Mouse (Mus musculus) skeletal muscle tissue, adult 2 months (tissue): ENCODE results near the gene Calhm1.

Source experiments
- DNase-seq: peaks from one replicate; pipeline ENCODE4 v3.0.0-alpha.2; 2012; ENCODE audit warnings: low read depth, low spot score

The Calhm1 gene

DNA sequence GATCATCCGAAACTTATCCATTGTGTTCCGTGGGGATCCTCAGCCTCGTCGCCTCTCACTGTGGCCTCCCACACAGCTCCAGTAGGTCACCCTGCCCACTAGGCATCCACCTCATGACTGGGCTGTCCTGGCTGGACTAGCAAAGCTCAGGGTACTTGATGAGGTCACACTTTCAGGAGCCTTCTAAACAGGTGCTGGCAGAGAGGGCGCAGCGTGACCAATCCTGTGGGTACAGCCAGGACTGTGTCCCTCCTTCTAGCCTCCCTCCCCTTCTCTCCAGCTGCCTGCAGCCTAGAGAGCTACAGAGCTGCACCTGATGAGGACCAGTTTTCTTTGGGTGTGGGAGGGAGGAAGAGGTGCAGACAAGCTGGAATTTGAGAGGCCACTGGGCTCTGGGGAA is at the start of gene Calhm1:
Gene Calhm1, minus strand, starts transcription at position 101 of the 400 bp plus-strand sequence.
- no peak for DNase-seq

DNA sequence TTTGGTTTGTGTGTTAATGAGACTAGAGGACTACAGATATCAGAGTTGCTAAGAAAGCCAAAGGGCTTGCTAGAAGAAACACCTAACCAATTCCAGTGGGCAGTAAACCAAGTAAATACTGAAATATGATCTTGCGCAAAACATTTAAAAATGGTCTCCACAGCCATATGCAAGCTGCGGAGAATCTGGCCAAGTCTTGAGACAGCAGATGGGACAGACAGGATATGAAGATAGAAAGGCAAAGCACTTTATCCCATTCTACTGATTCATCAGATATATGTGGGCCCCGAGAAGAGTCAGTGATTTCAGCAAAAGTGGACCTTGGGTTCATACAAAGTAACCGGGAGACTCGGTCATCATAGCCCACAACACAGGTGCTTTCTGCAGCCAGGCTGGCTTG is 48.1 kb upstream of the Calhm1 start:
- DNase-seq = no peak

DNA sequence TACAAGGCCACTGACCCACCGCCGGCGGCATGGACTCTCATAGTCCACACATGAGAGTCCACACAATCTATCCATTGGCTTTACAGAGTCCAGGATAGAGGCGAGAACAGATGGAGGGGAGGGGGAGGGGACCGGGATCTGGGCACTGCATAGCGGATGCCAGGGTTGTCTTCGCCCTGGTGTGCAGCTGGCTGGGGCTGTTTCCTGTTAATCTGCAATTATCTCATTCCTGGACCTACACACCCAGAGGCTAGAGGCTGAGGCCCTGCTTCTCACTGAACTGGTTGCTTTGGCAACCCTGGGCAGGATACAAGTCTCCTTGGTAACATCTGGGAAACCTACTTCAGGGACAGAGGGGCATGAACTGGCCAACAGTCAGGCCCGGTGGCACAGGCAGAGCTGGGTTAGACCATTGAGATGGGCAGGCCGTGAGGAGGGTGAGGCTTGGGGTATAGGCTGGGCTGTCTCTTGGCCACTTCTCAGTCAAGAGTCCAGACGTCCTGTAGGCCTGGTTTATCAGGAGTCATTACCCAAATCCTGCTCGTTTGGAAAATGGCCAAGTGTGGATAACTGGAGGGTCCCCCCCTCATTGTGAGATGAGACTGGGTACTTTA is 44.6 kb upstream of the Calhm1 start:
- no peak for DNase-seq

DNA sequence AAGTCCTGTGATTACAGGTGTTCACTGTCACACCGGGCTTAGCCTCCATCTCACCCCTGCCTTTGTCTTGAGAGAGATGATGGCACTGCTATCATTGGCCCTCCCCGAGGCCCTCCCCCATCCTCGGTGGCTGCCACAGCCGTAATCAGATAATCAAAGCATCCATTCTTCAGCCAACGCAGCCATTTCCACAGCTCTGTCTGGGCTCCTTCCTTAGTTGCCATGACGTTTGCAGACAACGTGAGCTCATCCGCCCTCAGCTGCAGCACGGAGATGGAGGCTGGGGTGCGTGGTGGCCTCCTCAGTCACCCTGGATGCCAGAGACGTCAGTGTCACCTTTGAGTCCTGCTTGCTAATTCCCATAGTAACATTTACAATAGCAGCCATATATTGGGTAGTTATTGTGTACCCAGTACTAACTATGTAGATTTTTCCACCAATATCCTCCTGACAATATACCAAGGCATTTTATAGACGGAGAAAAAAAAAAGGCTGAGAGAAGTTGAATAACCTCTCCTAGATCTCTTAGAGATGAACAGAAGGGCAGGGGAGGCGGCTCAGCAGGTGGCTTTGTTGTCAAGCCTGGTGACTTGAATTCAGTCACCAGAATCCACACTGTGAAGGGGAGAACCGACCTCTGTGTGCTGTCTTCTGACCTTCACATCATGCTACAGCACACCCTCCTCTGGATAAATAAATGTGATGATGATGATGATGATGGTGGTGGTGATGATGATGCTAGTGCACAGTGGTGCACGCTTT is 42.6 kb upstream of the Calhm1 start:
- DNase-seq = no peak

DNA sequence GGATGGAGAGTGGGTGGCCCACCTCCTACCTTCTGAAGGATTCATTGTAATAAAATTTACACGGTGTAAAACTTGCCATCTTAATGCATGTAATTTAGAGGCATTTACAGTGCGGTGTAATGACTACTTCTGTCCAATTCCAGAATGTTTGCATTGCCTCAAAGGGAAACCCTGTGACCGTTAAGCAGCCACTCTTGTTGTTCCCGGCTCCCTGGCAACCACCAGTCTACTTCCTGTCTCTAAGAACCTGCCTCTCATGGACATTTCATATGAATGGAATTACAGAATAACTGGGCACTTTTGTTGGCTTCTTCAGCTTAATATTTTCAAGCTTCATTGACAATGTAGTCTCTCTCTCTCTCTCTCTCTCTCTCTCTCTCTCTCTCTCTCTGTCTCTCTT is 40.7 kb upstream of the Calhm1 start:
- DNase-seq = no peak

DNA sequence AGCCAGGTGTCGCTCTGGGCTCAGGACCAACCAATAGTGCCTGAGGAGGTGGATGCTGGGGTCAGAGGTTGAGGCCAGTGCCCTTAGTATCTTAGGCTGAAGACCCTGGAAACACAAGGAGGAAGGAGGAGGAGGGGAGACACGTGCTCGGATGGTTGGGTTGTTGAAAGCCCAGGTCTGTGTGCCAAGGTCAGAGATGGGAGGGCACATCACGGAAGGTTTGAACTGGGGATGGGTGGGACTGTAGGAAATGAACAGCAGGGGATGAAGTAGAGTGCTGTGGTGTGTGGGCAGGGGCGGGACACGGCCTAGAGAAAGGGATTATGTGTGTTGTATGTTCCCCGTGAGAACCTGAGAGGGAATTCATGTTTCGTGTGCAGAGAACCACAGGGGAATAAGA is 40.2 kb upstream of the Calhm1 start:
- DNase-seq = no peak

DNA sequence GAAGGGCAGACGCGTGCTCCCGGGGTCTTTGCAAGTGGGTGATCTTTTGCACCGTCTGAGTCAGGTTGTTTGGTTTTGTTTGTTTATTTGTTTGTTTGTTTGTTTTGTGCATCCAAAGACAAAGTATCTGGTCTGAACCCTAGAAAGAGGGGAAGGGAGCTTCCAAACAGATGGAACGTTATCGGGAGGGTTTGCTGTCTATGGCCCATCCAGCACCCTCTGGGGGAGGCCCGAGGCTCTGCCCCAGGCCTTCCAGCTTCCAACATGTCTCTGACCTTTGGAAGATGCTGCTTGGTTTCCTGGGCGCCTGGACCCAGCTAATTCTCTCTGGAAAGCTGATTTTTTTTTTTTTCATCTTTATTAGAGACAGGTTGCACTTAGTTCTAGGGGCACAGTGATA is 36.0 kb upstream of the Calhm1 start:
- DNase-seq = no peak

DNA sequence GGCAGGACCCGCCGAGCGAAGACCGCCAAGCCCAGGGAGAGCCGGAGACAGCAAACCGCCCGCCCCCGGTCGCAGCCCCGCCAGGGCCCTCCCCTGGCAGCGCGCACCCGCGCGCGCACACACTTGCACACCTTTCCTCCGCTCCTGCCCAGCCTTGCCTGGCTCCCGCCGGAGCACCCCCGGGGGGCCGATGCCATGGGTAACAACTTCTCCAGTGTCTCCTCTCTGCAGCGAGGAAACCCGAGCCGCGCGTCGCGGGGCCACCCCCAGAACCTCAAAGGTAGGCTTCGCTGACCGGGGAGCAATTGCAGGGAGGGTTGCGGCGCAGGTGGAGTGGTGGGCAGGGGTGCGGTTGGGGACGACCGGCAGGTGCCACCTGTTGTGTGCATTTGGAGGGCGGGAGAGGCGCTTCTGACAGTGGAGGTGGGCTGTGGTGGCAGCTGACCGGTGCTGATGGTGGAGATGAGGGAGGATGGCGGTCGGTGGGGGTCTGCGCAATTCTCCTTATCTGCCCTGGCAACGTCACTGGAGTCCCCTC is 35.3 kb upstream of the Calhm1 start:
- DNase-seq = no peak

DNA sequence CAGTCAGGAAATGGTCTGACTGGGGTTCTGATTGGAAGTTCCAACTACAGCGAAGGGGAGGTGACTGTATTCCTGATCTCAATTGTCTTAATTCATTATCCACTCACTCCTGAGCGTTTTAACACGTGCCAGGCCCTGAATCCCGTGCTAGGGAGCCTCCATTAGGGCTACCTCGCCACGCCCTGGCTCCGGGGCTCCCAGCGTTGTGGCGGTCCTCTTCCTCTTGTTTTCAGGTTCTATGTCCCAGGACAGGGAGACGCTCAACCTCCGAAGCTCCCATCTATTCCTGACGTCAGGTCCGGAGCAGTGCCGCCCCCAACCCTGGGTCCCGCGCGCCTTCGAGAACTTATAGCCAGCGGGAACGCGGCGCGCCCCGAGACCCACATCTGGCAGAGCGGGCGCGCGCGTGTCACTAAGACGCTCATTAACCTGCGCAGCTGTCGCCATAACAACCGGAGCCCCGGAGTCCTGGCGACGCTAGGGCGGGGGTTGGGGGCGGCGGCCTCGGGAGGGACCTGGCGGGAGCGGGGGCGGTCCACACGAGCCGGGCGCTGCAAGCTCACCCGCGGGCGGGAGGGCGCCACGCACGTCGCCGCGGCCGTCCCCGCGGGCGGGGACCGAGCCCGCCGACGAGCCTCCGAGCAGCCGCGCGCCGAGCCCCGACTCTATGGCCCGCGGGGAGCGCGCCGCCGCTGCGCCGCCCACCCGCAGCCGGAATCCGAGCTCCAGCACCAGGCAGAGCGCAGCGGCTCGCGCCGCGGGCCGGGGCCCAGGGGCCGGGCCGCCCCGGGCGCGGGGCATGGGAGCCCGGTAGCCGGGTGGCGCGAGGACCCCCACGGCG is 34.6 kb upstream of the Calhm1 start, which contains the start of gene Neurl1a:
Gene Neurl1a, plus strand, starts transcription at position 390 of the 841 bp plus-strand sequence.
- no peak for DNase-seq

DNA sequence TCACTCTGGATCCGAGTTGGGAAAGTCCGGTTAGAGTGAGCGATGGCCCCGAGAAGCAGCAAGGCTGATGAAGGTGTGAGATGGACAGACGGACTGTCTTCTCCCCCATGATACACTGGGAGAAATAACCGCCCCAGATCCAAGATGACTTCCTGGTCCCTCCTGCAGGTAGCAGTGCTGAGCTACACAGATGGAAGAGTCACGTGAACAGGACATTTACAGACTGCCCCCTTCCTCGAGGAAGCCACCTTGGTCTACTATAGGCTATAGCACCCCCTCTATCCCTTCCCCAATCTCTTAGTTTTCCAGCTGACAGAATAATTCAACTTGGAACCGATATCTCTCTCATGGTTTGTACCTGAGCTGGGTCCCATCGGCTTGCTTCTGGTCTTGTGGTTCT is 33.9 kb upstream of the Calhm1 start:
- peak; percentile 23 for DNase-seq

DNA sequence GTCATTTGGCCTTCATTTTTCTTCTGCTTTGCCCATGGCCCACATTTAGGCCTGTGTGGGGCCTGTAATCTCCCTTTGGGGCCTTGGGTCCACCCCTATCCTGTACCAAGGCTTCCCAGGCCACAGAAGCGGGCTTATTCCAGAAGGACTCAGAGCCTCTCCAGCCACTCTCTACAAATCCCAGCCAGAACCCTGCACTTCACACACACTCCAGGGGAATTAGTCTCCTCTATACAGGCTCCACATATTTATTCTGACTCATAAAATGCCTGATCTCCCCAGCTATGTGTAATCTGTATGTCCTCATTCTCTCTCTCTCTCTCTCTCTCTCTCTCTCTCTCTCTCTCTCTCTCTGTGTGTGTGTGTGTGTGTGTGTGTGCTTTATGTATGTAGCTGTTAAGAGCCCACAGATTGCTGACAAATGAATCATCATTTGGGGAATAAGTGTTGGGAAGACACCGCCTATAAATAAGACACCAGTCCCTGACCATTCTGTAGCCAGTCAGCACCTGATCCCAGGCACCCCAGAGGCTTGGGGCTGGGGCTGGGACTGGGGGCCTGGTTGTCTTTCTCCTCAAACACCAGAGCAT is 33.0 kb upstream of the Calhm1 start:
- no peak for DNase-seq

DNA sequence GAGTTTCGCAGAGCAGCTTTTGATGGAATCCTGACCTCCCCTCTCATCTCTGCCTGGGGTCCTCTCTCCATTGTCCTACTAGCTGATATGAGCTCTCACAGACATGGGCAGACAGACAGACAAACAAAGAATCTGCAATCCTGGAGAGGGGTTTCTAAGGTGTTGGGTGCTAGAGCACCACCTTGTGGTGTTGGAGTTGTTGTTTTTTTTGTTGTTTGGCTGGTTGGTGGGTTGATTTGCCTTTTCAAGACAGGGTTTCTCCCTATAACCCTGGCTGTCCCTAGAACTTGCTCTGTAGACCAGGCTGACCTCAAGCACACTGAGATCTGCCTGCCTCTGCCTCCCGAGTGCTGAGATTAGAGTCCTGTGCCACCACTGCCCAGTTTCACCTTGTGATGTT is 31.4 kb upstream of the Calhm1 start:
- no peak for DNase-seq

DNA sequence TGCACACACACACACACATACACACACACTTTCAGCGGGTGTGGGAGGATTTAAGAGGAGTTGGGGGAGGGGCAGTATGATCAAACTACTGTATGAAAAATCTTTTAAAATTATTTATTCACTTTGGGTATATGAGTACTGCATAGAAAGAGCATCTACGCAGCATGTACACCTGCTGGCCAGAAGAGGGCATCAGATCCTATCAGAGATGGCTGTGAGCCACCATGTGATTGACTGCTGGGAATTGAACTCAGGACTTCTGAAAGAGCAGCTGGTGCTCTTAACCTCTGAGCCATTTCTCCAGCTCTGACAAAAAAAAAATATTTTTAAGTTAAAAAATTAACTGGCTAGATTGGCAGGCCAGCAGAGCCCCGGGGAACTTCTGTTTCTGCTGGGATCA is 30.5 kb upstream of the Calhm1 start:
- peak; percentile 25 for DNase-seq

DNA sequence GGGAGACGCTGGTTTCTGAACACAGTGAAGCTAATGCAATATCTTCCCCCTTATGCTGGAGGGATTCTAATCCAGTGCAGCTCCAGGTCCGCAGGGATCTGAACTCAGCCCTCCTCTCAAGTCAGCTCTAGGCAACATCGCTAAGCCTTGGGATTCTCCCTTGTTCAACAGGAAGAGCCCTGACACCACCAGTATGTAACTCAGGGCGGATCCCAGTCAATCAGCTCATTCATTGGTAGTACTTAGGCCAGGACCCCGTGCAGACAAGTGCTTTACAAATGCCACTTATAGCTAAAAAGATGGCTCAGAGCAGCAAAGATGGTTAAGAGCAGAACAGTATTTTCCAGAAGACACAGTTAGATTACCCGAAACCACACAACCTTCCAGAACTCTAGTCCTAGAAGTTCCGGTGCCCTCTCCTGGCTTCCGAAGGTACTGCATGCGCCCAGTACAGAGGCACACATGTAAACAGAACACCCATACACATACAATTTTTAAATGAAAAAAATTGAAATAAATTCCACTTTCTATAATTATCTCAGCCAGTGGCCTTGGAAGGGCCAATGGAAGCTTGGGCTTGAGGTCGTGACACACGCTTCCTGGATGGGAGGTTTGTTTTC is 24.8 kb upstream of the Calhm1 start:
- peak; percentile 54 for DNase-seq

DNA sequence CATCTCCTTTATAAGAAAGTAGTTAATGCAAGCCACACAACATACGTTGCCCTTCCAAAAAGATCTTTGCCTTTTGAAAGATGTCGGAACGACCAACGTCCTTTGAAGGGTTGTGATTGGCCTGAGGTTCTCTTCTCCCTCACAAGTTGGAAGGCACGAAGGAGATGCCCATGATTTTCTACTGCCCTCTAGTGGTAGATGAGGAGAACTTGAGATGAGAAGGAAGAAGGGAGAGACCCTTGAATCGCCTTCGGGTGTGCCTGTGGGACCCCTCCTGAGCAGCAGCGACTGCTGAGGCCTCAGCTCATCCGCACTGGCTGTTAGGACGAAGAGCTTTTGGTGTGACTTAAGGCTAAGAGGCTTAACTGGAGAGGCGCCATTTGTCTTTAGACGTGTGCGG is 24.2 kb upstream of the Calhm1 start:
- peak; percentile 59 for DNase-seq

DNA sequence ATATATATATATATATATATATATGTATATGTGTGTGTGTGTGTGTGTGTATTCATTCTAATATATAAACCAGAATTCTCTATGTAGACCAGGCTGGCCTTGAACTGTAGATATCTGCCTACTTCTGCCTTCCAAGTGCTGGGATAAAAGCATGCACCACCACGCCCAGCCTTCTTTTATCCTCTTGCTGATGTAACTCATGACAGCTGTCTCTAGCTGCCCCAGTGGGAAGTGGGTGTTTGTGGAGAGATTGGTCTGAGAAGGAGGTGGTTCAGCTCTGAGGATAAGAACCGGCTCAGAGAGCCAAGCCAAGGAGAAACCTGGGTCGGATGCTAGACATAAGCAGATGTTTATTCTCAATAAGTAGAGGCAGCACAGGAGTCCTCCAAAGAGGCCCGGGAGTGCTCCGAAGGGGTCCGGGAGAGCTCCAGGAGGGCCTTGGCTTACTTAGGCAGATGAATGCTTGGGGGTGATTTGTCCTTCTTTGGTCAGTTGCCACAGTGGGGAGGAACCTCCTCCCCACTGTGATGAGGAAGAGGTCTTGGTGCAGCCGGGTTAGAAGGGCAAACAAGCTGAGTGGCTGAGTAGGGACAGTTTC is 23.7 kb upstream of the Calhm1 start:
- no peak for DNase-seq

DNA sequence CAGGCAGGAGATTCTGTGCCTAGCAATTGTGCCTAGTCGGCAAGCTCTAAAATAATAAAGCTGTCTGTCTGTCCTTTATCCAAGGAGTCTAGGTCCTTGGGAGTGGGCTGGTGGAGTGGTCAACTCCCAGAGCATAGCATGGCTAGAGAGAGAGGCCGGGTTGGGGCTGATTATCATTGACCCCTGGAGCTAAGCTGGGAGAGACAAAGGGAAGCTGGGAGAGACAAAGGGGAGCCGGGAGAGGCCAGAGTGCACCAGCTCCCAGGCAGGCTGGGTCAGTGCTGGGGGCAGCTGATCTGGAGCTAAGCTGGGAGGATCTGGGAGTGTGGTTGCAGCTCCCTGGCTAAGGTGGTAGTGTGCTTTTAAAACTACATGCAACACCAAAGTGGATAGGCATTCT is 22.7 kb upstream of the Calhm1 start:
- DNase-seq = no peak

DNA sequence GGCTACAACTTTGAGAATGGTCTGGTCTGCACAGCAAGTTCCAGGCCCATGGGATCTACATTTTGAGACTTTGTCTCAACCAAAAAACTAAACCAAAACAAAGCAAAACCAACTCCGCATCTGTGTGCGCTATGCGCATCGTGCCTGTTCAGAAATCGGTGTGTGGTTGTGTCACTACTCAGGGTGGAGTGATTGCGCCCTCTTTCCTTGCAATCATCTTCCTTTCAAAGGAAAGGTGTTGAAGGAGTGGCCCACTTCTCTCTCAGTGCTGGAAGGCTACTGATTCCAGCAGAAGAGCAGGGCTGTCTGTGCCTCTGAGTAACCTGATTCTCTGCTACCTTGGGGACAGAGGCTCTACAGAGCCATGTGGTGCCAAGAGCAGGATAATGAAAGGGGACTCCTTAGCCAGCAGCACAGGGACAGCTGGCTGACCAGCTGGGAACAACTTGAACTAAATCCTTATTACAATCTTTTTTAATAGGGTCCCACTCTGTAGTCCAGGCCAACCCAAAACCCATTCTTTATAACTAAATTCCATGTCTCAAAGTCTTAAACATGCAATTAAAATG is 19.2 kb upstream of the Calhm1 start:
- peak; percentile 38 for DNase-seq

DNA sequence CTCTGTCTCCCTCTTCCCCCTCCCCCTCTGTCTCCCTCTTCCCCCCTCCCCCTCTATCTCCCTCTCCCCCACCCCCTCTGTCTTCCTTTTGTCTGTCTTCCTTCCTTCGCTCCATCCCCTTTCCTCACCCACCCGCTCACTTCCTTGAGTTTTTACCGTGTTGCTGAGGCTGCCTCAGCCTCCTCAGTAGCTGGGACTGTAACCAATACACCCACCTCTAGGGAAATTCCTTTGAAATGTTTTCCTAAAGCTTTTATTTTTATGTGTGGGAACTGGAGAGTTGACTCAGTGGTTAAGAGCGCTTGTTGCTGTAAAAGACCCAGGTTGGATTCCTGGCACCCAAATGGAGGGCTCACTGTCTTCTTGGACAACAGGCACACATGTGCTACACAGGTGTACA is 17.6 kb upstream of the Calhm1 start:
- no peak for DNase-seq

DNA sequence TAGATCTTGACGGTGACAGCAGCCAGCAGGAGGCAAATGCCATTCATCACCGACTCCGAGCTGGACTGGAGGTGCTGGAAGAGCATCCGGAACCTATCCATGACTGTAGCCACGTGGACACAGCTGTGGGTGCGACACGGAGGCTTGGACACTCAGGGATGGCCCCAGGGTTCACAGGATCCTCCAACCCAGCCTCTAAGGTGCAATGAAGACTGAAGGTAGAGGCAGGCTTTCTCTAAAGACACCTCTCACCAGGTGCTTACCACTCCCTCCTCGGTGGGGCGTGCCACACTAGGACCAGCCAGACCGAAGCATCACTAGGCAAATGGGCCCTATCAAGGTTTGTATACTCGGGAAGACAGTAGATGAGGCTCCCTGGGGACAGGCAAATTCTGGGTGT is 13.6 kb upstream of the Calhm1 start, which contains the start of gene Calhm3:
Gene Calhm3, minus strand, starts transcription at position 101 of the 400 bp plus-strand sequence.
- DNase-seq = no peak

DNA sequence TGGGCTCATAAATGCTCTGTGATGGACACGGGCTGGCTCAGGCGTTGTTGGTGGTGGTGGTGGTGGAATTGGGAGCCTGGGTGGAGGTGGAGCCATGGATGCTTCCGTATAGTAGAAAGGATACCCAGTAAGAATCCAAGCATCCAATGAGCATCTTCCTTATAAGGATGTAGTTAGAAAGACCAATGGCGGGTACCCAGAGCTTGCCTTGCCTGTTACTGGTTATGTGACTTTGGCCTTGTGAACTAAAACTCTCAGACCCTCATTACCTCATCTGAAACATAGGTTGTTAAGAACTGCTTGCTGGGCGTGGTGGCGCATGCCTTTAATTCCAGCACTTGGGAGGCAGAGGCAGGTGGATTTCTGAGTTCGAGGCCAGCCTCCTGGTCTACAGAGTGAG is 9.7 kb upstream of the Calhm1 start:
- no peak for DNase-seq
